Mouse (Mus musculus) adrenal gland (tissue): ENCODE measurements around the gene Rtn4rl1.

ENCODE experiments used
- intact Hi-C: fragments of 180-260 bp; cut with DNase I; formaldehyde crosslinking; loops from one replicate; pipeline ENCODE4 v1.15.1; 2025

Rtn4rl1 gene

DNA sequence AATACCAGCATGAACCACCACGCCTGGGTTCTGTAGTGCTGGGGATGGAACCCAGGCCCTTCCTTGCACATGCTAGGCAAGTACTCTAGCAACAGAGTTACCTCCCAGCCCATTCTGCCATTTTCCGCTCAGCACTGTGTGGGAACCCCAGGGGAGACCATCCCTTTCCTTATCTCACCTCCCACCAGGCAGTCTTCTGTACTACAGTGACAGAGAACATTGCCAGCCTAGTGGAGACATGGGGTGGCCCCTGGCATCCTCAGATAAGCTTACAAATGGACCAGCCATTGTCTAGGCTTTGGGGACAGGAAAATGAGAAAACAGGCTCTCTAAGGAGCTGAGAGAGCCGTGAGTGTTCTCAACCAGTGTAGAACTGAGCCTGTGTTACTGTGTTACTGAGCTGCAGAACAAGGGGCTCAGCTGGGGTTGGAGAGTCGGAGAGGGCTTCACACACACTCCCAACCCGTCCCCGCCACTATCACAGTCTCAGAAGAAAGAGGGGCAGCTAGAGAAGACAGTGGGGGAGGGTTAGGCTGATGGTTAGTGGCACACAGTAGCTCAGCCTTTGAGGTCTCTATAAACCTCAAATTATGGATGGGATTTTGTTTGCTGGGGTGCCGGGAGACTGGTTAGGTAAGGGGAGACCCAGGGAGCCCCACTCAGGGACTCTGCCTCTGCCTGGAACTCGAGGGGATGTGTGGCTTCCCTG lies 76.8 kb downstream of the Rtn4rl1 start:
- intact Hi-C loops = no loop called here

DNA sequence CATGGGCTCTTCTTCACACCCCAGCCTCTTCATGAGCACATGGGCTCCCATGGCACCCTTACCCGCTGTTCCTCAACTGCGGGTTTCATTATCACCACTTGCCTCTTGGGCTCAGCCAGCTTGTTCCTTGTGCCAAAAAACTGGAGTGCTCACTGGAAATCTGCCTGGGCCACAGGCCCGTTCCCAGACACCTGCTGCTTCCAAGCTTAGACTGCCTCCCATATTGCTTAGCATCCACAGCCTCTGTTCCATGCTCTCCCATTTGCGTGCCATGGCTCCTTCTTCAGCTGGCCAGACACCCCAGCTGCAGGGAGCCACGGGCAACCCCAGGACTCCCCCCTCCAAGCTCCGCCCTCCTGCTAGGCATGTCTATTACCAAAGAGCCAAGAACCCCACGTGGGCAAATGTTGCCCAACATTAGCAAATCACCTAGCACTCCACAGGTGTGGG lies 77.4 kb downstream of the Rtn4rl1 start:
- intact Hi-C loops = no loop called here

DNA sequence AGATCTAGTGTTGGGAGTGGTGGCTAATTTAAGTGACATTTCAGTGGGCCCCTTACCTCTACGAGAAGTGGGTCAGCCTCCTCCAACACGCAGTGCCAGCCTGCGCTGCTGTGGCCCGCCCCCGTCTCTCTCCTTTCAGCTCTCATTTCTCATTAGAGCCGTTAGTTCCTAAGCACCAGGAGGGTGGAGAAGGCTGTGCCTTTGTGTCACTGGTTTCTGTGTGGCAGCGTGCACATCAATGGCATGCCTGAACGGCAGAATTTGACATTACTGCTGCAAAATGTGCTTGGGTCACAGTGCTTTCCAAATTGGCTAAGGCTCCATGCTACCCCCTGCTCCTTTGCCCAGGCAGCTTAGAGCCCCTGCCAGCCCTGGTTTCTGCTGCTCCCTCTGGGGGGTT lies 79.9 kb downstream of the Rtn4rl1 start:
- intact Hi-C loops = no loop called here

DNA sequence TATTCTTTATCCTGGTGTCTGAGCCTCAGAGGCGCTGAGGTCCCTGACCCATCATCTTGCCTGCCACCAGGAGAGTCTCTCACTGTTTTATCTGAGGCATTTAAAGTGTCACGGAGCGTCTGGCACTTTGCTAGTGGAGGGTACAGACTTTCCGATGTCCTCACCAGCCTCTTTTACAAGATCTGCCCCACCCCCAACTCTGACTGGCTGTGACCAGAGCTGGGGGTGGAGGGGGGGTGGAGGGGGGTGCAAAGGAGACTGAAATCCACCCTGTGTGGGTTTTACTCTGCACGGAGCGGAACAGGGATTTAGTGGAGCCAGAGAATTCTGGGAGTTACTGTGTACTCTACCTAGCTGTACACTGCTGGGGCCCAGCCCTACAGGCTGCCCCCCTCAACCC lies 81.5 kb downstream of the Rtn4rl1 start:
- intact Hi-C loops = no loop called here

DNA sequence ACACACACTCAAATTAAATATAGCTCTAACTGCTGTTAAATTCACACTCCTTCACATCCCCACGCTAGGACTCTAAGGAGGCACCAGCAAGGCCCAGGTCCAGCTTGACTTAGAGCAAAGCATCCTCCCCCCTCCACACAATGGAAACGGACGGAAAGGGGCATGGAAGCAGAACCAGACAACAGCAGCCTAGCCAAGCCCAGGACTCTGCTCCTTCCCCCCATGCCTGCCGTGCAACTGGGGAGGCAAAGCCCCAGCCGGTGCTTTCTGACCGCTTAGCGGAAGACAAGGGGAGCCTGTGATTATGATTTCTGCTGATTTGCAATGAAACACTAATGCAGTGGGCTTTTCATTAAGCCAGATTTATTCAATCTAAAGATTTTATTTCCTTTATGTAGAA lies 84.5 kb downstream of the Rtn4rl1 start:
- intact Hi-C loops = no loop called here

DNA sequence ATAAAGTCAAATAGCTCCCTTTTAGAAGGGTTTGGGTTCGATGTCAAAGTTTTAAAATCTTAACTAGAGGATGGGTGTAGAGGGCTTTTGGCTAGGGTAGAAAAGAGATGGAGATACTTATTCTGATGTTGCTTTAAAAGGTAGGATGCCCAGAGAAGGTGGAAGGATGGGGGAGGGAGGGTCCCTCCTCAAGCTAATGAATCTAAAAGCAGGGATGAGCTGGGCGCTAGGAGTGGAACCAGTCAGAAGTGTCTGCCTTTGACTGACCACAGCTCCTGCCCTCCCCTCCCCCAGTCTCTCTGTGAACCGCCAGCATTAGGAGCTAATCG lies 85.4 kb downstream of the Rtn4rl1 start:
- intact Hi-C loops = no loop called here

DNA sequence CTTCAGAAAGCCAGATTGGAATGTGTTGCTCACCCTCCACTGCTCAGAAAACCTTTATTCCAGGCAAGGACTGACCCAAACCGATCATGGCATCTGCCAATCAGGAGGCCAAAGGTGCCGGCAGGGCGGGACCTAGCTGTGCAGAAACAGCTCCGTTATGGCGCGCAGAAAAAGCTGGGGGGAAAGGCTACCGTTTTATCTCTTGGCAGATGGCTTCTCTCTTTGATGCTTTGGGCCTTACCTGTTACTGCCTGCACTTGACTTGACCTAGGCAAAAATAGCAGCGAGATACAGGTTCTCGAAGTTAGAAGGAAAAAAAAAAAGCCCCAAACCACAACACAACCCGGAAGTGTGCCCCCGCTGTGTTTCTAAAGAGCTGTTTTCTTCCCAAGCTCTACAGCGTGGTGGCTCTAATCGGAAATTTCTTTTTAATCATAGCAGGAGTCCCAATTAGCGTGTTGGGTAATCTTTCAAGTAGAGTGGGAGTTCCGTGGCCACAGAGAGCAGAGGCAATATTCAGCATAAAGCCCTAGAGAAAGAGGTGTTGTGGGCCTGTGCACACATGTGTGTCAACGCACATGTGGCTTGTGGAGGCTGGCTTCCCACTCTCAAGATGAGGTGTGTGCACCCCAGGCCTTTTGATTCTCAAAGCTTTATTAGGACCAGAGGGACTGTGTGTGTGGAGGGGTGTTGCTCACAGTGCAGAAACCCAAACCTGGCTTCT lies 85.9 kb downstream of the Rtn4rl1 start:
- intact Hi-C loops = loop anchor here (10.0 kb wide), 1 partner anchor 45 kb away; no protein-coding TSS in a partner anchor

DNA sequence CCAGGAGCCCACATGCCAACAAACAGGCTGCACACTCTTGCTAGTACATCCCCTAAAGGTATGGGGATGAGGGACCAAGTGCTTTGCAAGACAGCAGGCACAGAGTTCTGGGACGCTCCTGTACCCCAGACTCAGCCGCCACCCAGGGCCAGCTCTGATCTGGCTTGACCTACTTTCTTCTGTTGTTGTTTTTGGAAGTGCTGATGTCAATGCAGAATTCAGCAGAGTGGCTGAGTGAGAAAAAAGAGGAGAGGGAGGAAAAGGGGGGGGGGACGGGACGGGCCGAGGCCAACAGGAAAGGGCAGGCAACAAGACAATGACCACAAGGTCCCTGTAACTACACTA lies 86.5 kb downstream of the Rtn4rl1 start:
- intact Hi-C loops = loop anchor here (10.0 kb wide), 1 partner anchor 45 kb away; no protein-coding TSS in a partner anchor

DNA sequence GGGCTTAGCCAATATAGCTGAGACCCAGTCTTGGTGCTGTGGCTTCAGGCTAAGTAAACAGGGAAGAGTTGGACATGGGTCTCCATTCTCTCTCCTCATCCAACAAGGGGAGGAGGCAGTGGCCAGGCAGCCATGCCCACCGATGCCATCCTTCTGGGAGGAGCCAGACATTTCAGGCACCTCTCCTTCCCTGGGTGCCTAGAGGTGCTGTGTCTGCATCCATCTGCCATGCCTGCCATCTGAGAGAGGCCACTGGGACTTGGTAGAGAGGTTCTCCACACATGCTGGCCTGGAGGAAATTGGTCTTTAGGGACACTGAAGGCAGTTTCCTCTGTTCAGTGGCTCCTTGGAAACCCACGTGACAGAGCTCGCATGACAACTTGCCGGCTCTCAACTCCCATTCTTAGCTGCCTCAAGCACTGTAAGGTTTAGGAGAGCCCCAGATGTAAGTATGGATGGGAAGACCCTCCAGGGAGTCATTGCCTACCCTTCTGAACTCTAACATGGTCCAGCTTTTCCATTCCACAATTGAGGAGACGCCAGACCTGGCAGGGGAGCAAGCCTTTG lies 86.9 kb downstream of the Rtn4rl1 start:
- intact Hi-C loops = loop anchor here (10.0 kb wide), 1 partner anchor 46 kb away; no protein-coding TSS in a partner anchor

DNA sequence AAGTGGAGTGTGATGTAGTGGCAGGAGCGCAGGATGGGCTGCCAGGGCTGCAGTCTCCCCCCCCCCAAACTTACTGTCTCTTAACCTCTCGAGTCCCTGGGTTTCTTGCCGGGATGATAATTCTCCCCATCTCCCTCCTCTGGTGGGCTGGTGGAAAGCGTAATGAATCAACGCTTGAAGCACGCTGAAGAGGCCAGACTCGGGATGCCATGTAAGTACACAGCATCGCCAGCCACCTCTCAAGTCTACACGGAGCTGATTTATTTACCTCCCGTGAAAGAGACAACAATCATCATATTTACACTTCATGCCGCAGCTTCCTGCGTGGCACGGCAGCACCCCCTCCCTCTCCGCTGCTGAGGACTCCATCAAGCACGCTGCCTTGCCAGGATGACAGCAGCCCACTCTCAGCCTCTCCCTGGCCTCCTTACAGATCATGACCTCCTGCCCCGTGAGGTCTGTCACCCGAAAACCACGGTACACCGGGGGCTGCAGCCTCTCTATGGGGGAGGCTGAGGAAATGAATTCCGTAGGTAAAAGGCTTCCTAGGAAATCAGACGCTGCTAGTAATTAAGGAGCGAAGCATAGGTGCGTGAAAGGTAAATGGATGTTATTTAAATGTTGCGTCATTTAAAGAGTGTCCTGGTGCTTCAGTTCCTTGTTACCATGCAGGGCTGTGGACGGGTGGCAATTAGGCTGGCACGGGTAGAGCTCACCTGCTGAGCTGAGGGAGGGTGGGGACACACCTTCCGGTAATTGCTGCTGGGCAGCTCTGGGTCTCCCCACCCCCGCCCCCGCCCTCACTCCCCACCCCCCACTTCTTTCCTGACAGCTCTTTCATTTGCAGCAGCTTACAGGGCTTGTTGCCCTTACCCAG lies 88.0 kb downstream of the Rtn4rl1 start:
- intact Hi-C loops = loop anchor here (10.0 kb wide), 1 partner anchor 47 kb away; no protein-coding TSS in a partner anchor

DNA sequence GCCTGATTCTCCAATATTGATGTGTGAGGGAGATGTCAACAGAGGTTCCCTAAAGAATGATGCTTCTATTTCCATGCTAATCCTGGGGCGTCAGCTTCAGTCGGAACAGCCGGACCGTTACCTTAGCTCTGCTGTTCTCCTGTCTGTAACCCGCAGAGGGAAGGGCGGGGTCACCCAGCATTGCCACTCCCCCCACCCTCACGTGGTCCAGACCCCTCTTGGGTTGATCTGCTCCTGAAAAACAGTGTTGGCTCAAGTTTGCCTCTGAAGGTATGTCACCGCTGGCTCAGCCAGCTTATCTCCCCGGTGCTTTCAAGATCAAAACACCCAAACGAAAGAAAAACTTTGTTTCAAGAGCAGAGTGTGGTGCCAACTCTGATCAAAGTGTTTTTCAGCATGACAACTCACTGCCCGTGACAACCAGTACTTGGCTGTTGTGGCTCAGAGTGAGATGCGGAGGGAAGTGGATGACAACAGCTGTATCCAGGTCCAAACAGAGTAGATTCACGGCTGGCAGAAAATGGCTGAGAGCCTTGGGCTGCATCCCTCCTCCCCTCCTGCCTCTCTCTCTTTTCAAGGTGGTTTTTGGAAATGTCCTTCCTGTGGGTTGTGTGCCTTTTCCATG lies 89.0 kb downstream of the Rtn4rl1 start:
- intact Hi-C loops = loop anchor here (10.0 kb wide), 1 partner anchor 48 kb away; no protein-coding TSS in a partner anchor

DNA sequence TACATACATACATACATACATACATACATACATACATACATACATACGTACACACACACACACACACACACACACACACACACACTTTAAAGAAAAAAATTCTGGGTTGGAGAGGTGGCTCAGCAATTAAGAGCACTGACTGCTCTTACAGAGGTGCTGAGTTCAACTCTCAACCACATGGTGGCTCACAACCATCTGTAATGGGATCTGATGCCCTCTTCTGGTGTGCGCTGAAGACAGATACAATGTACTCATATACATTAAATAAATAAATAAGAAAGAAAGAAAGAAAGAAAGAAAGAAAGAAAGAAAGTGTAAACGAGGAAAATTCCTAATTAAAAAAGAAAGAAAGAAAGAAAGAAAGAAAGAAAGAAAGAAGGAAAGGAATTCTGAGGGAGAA lies 90.2 kb downstream of the Rtn4rl1 start:
- intact Hi-C loops = loop anchor here (10.0 kb wide), 1 partner anchor 49 kb away; no protein-coding TSS in a partner anchor

DNA sequence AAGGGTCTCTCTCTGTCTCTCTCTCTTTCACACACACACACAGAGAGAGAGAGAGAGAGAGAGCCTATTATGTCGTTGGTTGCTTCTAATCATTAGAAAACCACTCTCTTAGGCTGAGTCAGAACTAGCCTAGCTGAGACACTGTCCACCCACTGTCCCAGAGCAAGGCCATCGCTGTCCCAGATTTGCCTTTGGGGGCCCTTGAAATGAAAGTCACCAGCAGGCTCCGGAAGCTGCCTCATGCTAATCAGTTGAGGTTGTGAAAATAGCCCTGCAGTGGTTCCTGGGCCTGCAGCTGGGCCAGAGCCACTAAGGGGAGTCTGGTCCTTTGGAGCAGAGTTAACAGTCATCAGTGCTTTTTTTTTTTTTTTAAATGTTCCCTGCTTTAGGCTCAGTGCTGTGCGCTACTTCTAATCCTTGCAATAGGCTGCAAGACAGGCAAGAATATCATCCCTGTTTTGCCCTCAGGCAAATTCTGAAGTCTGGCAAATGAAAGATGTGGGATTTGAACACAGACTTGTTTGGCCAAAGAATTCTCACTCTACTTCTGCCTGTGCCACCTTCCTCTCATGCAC lies 92.4 kb downstream of the Rtn4rl1 start:
- intact Hi-C loops = loop anchor here (10.0 kb wide), 1 partner anchor 51 kb away; no protein-coding TSS in a partner anchor

DNA sequence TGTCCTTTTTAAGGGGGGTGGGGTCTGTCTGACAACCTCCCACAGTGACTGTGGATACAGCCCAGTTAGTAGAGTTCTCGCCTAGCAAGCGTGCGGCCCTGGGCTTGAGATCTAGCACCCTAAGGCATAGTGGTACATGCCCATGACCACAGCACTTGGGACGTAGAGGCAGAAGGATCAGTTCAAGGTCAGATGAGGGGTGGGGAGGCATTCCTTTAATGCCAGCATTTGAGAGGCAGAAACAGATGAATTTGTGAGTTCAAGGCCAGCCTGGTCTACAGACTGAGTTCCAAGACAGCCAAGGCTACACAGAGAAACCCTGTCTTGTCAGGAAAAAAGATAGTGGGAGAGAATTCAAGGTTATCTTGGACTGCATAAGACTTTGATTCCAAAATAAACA lies 93.3 kb downstream of the Rtn4rl1 start:
- intact Hi-C loops = loop anchor here (10.0 kb wide), 1 partner anchor 52 kb away; no protein-coding TSS in a partner anchor

DNA sequence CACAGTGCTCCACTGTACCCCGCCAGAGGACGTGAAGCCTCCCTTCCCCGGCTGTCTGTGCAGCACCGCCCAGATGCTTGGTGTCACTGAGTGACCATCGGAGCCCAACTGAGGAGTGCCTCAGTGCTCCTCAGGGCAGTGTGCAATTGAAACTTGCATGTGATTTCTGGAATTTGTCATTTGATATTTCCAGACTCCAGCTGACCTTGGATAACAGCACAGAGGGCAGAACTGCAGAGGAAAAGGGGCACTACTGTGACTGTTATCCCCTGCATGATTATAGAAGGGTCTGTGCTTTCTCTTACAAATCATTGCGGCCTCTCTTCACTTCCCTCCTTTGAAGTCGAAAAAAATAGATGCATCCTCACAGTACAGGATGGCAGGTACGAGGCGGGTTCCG lies 94.4 kb downstream of the Rtn4rl1 start:
- intact Hi-C loops = loop anchor here (10.0 kb wide), 1 partner anchor 53 kb away; no protein-coding TSS in a partner anchor

DNA sequence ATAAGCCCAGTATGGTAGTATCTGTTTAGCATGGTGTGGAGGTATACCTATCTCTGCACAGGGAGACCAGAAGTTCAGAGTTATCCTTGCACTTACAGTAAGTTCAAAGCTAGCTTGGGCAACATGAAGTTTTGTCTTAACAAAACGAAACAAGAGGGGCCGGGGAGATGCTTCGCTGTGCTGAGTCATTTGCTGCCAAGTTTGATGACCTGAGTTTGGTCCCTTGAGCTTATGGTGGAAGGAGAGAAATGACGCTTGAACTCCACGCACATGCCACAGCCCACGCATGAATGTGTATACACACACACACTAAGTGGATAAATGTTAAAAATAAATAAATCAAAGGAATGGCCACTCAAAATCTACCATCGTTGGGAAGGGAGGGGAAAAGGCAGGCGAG lies 94.9 kb downstream of the Rtn4rl1 start:
- intact Hi-C loops = loop anchor here (10.0 kb wide), 1 partner anchor 54 kb away; no protein-coding TSS in a partner anchor

DNA sequence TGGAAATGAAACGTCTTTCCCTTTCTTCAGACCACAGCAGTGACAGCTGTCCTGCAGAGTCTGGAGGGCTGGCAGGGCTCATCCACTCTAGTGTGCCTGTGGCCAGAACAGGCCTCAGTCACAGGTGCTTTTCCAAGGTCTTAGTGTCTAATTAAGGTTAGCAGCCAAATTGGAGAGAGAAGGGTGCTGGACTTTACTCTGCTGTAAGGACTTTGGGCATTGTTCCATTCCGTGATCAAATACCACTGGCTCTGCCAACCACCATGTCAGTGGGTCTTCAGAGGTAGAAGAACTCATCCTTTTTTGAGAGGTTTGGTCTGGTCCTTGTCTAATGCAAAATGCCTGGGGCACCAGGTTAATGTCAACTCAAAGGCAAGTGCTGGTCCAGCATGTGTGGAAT lies 95.5 kb downstream of the Rtn4rl1 start:
- intact Hi-C loops = loop anchor here (10.0 kb wide), 1 partner anchor 54 kb away; no protein-coding TSS in a partner anchor

DNA sequence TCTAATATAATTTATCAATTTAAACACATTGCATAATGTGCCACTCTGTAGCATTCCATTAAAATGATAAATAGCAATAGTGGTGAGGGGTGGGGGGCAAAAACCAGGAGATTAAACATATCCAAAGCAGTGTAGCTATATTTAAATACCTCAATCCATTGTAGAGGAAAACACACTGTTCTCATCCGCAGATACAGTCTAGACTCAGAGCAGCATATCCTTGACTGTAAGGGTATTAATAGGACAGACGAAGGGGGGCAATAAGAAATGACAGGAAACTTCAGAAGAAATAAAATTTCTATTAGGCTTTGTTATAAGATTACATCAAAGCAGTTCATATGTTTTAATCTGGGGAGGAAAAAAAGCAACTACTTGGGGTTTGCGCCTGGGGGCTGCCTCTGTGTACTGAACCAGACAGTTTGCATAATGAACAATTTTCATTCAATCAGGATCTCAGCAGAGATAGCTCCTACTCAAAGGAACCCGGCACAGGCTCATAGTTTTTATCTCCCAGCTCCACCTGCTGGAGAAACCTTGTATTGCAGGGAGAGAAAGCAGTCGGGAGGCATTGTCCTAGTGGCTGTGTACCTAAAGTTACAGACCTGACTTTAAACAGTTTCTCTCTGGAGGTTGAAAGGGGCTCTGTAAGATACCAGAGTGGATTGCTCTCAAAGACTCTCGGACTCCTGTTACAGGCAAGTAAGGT lies 97.1 kb downstream of the Rtn4rl1 start:
- intact Hi-C loops = loop anchor here (2.0 to 10.0 kb wide), 3 partner anchors 38 to 346 kb away; partner anchors contain the start of gene Rtn4rl1
